Mouse (Mus musculus) cortical plate, adult 2 months (tissue): Measurements from ENCODE around the gene Zfand2b.

ENCODE experiments used
- CTCF ChIP-seq: fragments of 200-500 bp; IDR thresholded peaks from 2 replicates; pipeline ENCODE4 v1.5.1; 2011; ENCODE audit warnings: mild to moderate bottlenecking, control low read depth, low read length; ENCODE audit not compliant: insufficient read depth; ENCODE audit errors: extremely low read depth
- POLR2A ChIP-seq: fragments of 200-500 bp; IDR thresholded peaks from 2 replicates; pipeline ENCODE4 v1.6.1; 2011; ENCODE audit warnings: mild to moderate bottlenecking, low read length, control low read depth; ENCODE audit not compliant: insufficient read depth; ENCODE audit errors: extremely low read depth

- no peak for TF ChIP-seq CTCF
- no peak for TF ChIP-seq POLR2A
Measured at GRCm38 (mm10) chr1:75125418-75125817, 43.0 kb upstream of the Zfand2b start.
